In genomic region chrX:20663444-20663790, GRCm38 (mm10) we compare ENCODE assay signal across 8 mouse cellular contexts. TPM values are rescaled to one million over a fixed set of nuclear protein-coding genes. Genes with fewer than 3 reads are reported as not detected.
DNase-seq lines count a peak whose midpoint lies in the region; ATAC-seq and TF ChIP-seq lines count a peak whose summit lies in the region.

No protein-coding gene starts in this region.

- dilution Hi-C loops in CH12.LX (cut with MboI; ENCODE audit: extremely low pct_ligation_motif_present, extremely low pct_unique_long_range_greater_than_20kb, low sequenced_read_pairs), result no loop called here

- H3K79me2 ChIP-seq in CH12.LX (replicated peaks; ENCODE audit: control insufficient read depth, extremely low read depth, insufficient read depth, poor library complexity, severe bottlenecking), result peaks cover 37% of the 10 kb centered on the region

- no peaks in the 10 kb centered on the region for H3K9me3 ChIP-seq in CH12.LX (replicated peaks; ENCODE audit: low read length)
- no peaks in the 10 kb centered on the region for H3K9me3 ChIP-seq in embryonic facial prominence, embryonic 12.5 days
- H3K9me3 ChIP-seq in intestine, embryonic 15.5 days, result no peaks in the 10 kb centered on the region

- in situ Hi-C loops in CH12.LX (cut with MboI; ENCODE audit: low pct_ligation_motif_present, low pct_unique_long_range_greater_than_20kb, low sequenced_read_pairs), result loop anchor here (10.0 to 25.0 kb wide), 2 partner anchors 111 to 274 kb away; partner anchors contain the start of gene Cfp

- no peak for DNase-seq in gastrocnemius, adult 2 months
- no peak for DNase-seq in gastrocnemius, postnatal 10 days
- DNase-seq in CH12.LX (ENCODE audit: extremely low read depth), result no peak
- no peak for DNase-seq in spleen, postnatal 10 days (ENCODE audit: low spot score in 2 of 2)
- no peak for DNase-seq in left cerebral cortex, postnatal 10 days (ENCODE audit: extremely low spot score in 1 of 2, low spot score in 2 of 2)

- H3K4me2 ChIP-seq in CH12.LX (ENCODE audit: insufficient read depth, low read depth, poor library complexity, severe bottlenecking), result peak overlapping the region; percentile 62
- peak overlapping the region; percentile 60 for H3K4me2 ChIP-seq in embryonic facial prominence, embryonic 12.5 days (replicated peaks)
- peak overlapping the region; percentile 63 for H3K4me2 ChIP-seq in intestine, embryonic 15.5 days (replicated peaks)

- TF ChIP-seq CTCF in gastrocnemius, adult 2 months (IDR thresholded peaks at IDR 0.05), result no peak
- TF ChIP-seq CTCF in CH12.LX (conservative IDR thresholded peaks at IDR 0.05 in 1 of 2, IDR thresholded peaks at IDR 0.05 in 1 of 2; ENCODE audit: low read depth in 2 of 2, low read length in 2 of 2), result no peak

- peak overlapping the region; percentile 95 for H3K9ac ChIP-seq in CH12.LX (ENCODE audit: insufficient read depth, low read depth)
- H3K9ac ChIP-seq in embryonic facial prominence, embryonic 12.5 days, result peak overlapping the region; percentile 66
- peak overlapping the region; percentile 67 for H3K9ac ChIP-seq in intestine, embryonic 15.5 days

- WGBS in embryonic facial prominence, embryonic 12.5 days, result 20% methylated on average over 9 of the region's 9 CpGs
- WGBS in intestine, embryonic 15.5 days, result 14% methylated on average over 9 of the region's 9 CpGs

- peak overlapping the region; percentile 75 for H3K4me3 ChIP-seq in gastrocnemius, adult 2 months
- peak overlapping the region; percentile 69 to 97 (median 76) for H3K4me3 ChIP-seq in CH12.LX (replicated peaks in 1 of 3; ENCODE audit: low read depth in 2 of 3, low read length in 2 of 3, poor library complexity in 1 of 3)
- peak overlapping the region; percentile 56 for H3K4me3 ChIP-seq in embryonic facial prominence, embryonic 12.5 days
- peak overlapping the region; percentile 58 for H3K4me3 ChIP-seq in intestine, embryonic 15.5 days (replicated peaks)

- no peak for TF ChIP-seq EP300 in CH12.LX (IDR thresholded peaks at IDR 0.05; ENCODE audit: low read length)

- peaks cover 8 to 21% of the 10 kb centered on the region in 2 experiments for H3K36me3 ChIP-seq in CH12.LX (replicated peaks in 1 of 2; ENCODE audit: control insufficient read depth in 1 of 2, insufficient read depth in 1 of 2, low read length in 1 of 2)
- H3K36me3 ChIP-seq in embryonic facial prominence, embryonic 12.5 days, result peaks cover 2% of the 10 kb centered on the region; the same call in 1 of the 2 replicates
- H3K36me3 ChIP-seq in intestine, embryonic 15.5 days, result 0 out of 2 replicates have a peak, but pooled peaks cover 1% of the 10 kb centered on the region

- no peaks in the 10 kb centered on the region for H3K27me3 ChIP-seq in CH12.LX (replicated peaks)
- H3K27me3 ChIP-seq in embryonic facial prominence, embryonic 12.5 days, result no peaks in the 10 kb centered on the region
- H3K27me3 ChIP-seq in intestine, embryonic 15.5 days (replicated peaks), result no peaks in the 10 kb centered on the region

- ATAC-seq in embryonic facial prominence, embryonic 12.5 days (ENCODE audit: insufficient number of reproducible peaks, insufficient read depth, low FRiP score, low TSS enrichment), result no peak
- no peak for ATAC-seq in intestine, embryonic 15.5 days
- ATAC-seq in megakaryocyte-erythroid progenitor cell, adult 5-6 weeks (replicated peaks; ENCODE audit: low FRiP score, low TSS enrichment, poor library complexity, severe bottlenecking), result 0 out of 2 replicates have a peak, but pooled peaks have one; percentile 0

- intact Hi-C loops in gastrocnemius, adult 2 months (cut with DNase I), result loop anchor here (10.0 kb wide), 1 partner anchor 281 kb away; no protein-coding TSS in a partner anchor
- intact Hi-C loops in left cerebral cortex, postnatal 10 days (cut with DNase I), result loop anchor here (5.0 to 10.0 kb wide), 2 partner anchors 131 to 154 kb away; partner anchors contain the start of gene Araf

- TF ChIP-seq RAD21 in CH12.LX (IDR thresholded peaks at IDR 0.05; ENCODE audit: low read depth, low read length), result no peak

- peak overlapping the region; percentile 93 for H3K27ac ChIP-seq in gastrocnemius, adult 2 months
- H3K27ac ChIP-seq in CH12.LX (ENCODE audit: insufficient read depth, low read depth), result no peak overlapping the region
- H3K27ac ChIP-seq in embryonic facial prominence, embryonic 12.5 days, result 0 out of 2 replicates have a peak overlapping the region, but pooled peaks have one; percentile 69
- 0 out of 2 replicates have a peak overlapping the region, but pooled peaks have one; percentile 44 for H3K27ac ChIP-seq in intestine, embryonic 15.5 days

- no peak for TF ChIP-seq POLR2A in CH12.LX (IDR thresholded peaks at IDR 0.05; ENCODE audit: low read depth, low read length)

- H3K4me1 ChIP-seq in CH12.LX (ENCODE audit: control insufficient read depth in 1 of 2, insufficient read depth in 2 of 2), result peaks cover 0 to 17% of the 10 kb centered on the region in 2 experiments; a peak in 2 of 4 replicates
- H3K4me1 ChIP-seq in embryonic facial prominence, embryonic 12.5 days, result no peaks in the 10 kb centered on the region
- H3K4me1 ChIP-seq in intestine, embryonic 15.5 days (replicated peaks), result no peaks in the 10 kb centered on the region

TF ChIP-seq in CH12.LX, 34 proteins besides CTCF, POLR2A, EP300 and RAD21 (continues in another document):
- TF ChIP-seq MXI1 (IDR thresholded peaks at IDR 0.05; ENCODE audit: low read depth, low read length) (0 out of 2 replicates have a peak, but pooled peaks have one; percentile 52), MYC (IDR thresholded peaks at IDR 0.05; ENCODE audit: low read depth, low read length) (no peak), JUN (IDR thresholded peaks at IDR 0.05; ENCODE audit: insufficient read depth, low read depth, low read length) (no peak), PAX5 (IDR thresholded peaks at IDR 0.05; ENCODE audit: low read length) (no peak)

RNA-seq across cellular contexts. Expression of gene Uba1, which starts 5.3 kb away (rescaled TPM):
- total RNA-seq in gastrocnemius, adult 2 months (2021), result 100 to 1,000 TPM; 135 to 149 TPM
- 100 to 1,000 TPM; 168 to 175 TPM for total RNA-seq in gastrocnemius, postnatal 10 days (2021)
- 164 and 177 TPM in 2 replicates for total RNA-seq in CH12.LX (2012; rRNA removed)
- total RNA-seq in CH12.LX (2014; rRNA removed), result 138 and 142 TPM in 2 replicates
- 202 and 218 TPM in 2 replicates for polyA plus RNA-seq in CH12.LX (2012; ENCODE audit: insufficient read length, low read depth)
- 249 and 252 TPM in 2 replicates for polyA plus RNA-seq in embryonic facial prominence, embryonic 12.5 days (2016; fragmentation: Nextera tagmentation; extraction: Ambion mirVana)
- polyA plus RNA-seq in intestine, embryonic 15.5 days (2015; fragmentation: Nextera tagmentation; extraction: Ambion mirVana), result 176 and 185 TPM in 2 replicates
- total RNA-seq in megakaryocyte-erythroid progenitor cell, adult 5-6 weeks (2014; fragmentation: Nextera tagmentation), result 241 and 270 TPM in 2 replicates
- total RNA-seq in megakaryocyte-erythroid progenitor cell, adult 5-6 weeks (2017), result 172 and 234 TPM in 2 replicates
- total RNA-seq in left cerebral cortex, postnatal 10 days (2021), result 100 to 1,000 TPM; 441 to 479 TPM

RNA-seq across cellular contexts. Expression of gene Cdk16, which starts 24.3 kb away (rescaled TPM):
- 100 to 1,000 TPM; 119 to 130 TPM for total RNA-seq in gastrocnemius, adult 2 months (2021)
- 100 to 1,000 TPM; 128 to 139 TPM for total RNA-seq in gastrocnemius, postnatal 10 days (2021)
- 17.4 and 18.5 TPM in 2 replicates for total RNA-seq in CH12.LX (2012; rRNA removed)
- 10.1 and 11.1 TPM in 2 replicates for total RNA-seq in CH12.LX (2014; rRNA removed)
- polyA plus RNA-seq in CH12.LX (2012; ENCODE audit: insufficient read length, low read depth), result 21.3 and 27.0 TPM in 2 replicates
- polyA plus RNA-seq in embryonic facial prominence, embryonic 12.5 days (2016; fragmentation: Nextera tagmentation; extraction: Ambion mirVana), result 139 and 145 TPM in 2 replicates
- polyA plus RNA-seq in intestine, embryonic 15.5 days (2015; fragmentation: Nextera tagmentation; extraction: Ambion mirVana), result 102 and 104 TPM in 2 replicates
- total RNA-seq in megakaryocyte-erythroid progenitor cell, adult 5-6 weeks (2014; fragmentation: Nextera tagmentation), result 82.1 and 92.3 TPM in 2 replicates
- 18.3 and 22.2 TPM in 2 replicates for total RNA-seq in megakaryocyte-erythroid progenitor cell, adult 5-6 weeks (2017)
- total RNA-seq in left cerebral cortex, postnatal 10 days (2021), result 100 to 1,000 TPM; 298 to 304 TPM

RNA-seq across cellular contexts. Expression of gene Usp11, which starts 40.3 kb away (rescaled TPM):
- 1 to 10 TPM; 1.2 to 2.8 TPM for total RNA-seq in gastrocnemius, adult 2 months (2021)
- total RNA-seq in gastrocnemius, postnatal 10 days (2021), result 1 to 10 TPM; 7.0 to 9.2 TPM
- total RNA-seq in CH12.LX (2012; rRNA removed), result 6.2 and 11.2 TPM in 2 replicates
- 4.0 and 4.9 TPM in 2 replicates for total RNA-seq in CH12.LX (2014; rRNA removed)
- 5.3 and 6.3 TPM in 2 replicates for polyA plus RNA-seq in CH12.LX (2012; ENCODE audit: insufficient read length, low read depth)
- 68.4 and 68.6 TPM in 2 replicates for polyA plus RNA-seq in embryonic facial prominence, embryonic 12.5 days (2016; fragmentation: Nextera tagmentation; extraction: Ambion mirVana)
- 27.9 and 28.4 TPM in 2 replicates for polyA plus RNA-seq in intestine, embryonic 15.5 days (2015; fragmentation: Nextera tagmentation; extraction: Ambion mirVana)
- 32.0 and 35.7 TPM in 2 replicates for total RNA-seq in megakaryocyte-erythroid progenitor cell, adult 5-6 weeks (2014; fragmentation: Nextera tagmentation)
- total RNA-seq in megakaryocyte-erythroid progenitor cell, adult 5-6 weeks (2017), result 24.4 and 26.5 TPM in 2 replicates
- 10 to 100 TPM; 78.0 to 80.0 TPM for total RNA-seq in left cerebral cortex, postnatal 10 days (2021)

RNA-seq across cellular contexts. Expression of gene Ndufb11, which starts 46.0 kb away (rescaled TPM):
- 100 to 1,000 TPM; 399 to 541 TPM for total RNA-seq in gastrocnemius, adult 2 months (2021)
- total RNA-seq in gastrocnemius, postnatal 10 days (2021), result 100 to 1,000 TPM; 310 to 341 TPM
- total RNA-seq in CH12.LX (2012; rRNA removed), result 166 and 176 TPM in 2 replicates
- total RNA-seq in CH12.LX (2014; rRNA removed), result 156 and 165 TPM in 2 replicates
- polyA plus RNA-seq in CH12.LX (2012; ENCODE audit: insufficient read length, low read depth), result 159 and 161 TPM in 2 replicates
- 207 and 208 TPM in 2 replicates for polyA plus RNA-seq in embryonic facial prominence, embryonic 12.5 days (2016; fragmentation: Nextera tagmentation; extraction: Ambion mirVana)
- polyA plus RNA-seq in intestine, embryonic 15.5 days (2015; fragmentation: Nextera tagmentation; extraction: Ambion mirVana), result 251 and 275 TPM in 2 replicates
- 119 and 157 TPM in 2 replicates for total RNA-seq in megakaryocyte-erythroid progenitor cell, adult 5-6 weeks (2014; fragmentation: Nextera tagmentation)
- total RNA-seq in megakaryocyte-erythroid progenitor cell, adult 5-6 weeks (2017), result 53.5 and 68.7 TPM in 2 replicates
- total RNA-seq in left cerebral cortex, postnatal 10 days (2021), result 100 to 1,000 TPM; 151 to 160 TPM

RNA-seq across cellular contexts. Expression of gene Rbm10, which starts 46.1 kb away (rescaled TPM):
- 10 to 100 TPM in 1 of 2 experiments, 1 to 10 TPM in 1; 9.8 to 11.1 TPM for total RNA-seq in gastrocnemius, adult 2 months (2021)
- total RNA-seq in gastrocnemius, postnatal 10 days (2021), result 10 to 100 TPM; 15.7 to 20.5 TPM
- total RNA-seq in CH12.LX (2012; rRNA removed), result 81.5 and 83.8 TPM in 2 replicates
- 49.9 and 55.7 TPM in 2 replicates for total RNA-seq in CH12.LX (2014; rRNA removed)
- 67.1 and 71.1 TPM in 2 replicates for polyA plus RNA-seq in CH12.LX (2012; ENCODE audit: insufficient read length, low read depth)
- polyA plus RNA-seq in embryonic facial prominence, embryonic 12.5 days (2016; fragmentation: Nextera tagmentation; extraction: Ambion mirVana), result 76.5 and 77.7 TPM in 2 replicates
- polyA plus RNA-seq in intestine, embryonic 15.5 days (2015; fragmentation: Nextera tagmentation; extraction: Ambion mirVana), result 52.7 and 57.8 TPM in 2 replicates
- total RNA-seq in megakaryocyte-erythroid progenitor cell, adult 5-6 weeks (2014; fragmentation: Nextera tagmentation), result 45.7 and 53.3 TPM in 2 replicates
- 82.8 and 85.8 TPM in 2 replicates for total RNA-seq in megakaryocyte-erythroid progenitor cell, adult 5-6 weeks (2017)
- 10 to 100 TPM; 32.6 to 34.4 TPM for total RNA-seq in left cerebral cortex, postnatal 10 days (2021)
